Mouse (Mus musculus) yolk sac, embryonic 10.5 days (tissue): Measurements from ENCODE around the gene Olfr807.

Source experiments
- DNase-seq: peaks from one replicate; pipeline ENCODE4 v3.0.0-alpha.2; 2017; ENCODE audit warnings: low spot score

Olfr807 gene

DNA sequence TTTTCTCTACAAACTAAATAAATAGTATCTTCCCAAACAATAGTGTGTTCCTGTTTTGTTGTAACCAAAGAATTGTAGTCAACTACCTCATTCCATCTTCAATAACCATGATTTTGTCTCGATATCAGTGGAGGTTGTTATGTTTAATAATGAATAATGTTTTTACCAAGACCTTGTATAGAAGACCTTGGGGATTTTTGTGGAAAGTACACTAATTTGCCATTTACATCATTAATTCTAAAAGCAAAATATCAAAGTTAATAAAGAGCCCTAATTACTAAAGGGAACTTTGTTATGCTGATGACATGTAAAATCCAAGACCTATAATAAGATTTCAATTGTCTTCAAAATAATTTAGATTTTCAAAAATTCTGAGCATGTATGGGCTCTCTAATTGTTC lies at the start of gene Olfr807:
TSS of gene Olfr807 (minus strand) at position 101 of the 400 bp plus-strand sequence.
- no peak for DNase-seq

DNA sequence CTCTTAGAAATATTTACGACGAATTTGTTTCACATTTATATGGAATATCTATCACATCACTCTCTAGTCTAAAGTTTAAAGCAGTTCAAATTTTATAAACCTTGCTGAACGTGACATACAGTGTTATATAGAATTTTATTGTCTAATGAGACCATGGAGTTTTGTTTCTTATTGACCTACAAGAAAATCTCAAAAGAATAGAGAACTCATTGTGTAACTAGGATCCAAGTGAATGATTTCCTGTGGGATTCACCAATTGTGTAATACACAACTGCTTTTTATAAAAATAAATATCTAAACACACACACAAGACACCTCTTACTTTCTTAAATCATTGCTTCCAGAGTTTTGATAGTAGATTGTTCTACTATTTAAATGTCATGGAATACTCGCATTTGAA lies 46.7 kb upstream of the Olfr807 start, which contains the start of gene Olfr811:
TSS of gene Olfr811 (minus strand) at position 101 of the 400 bp plus-strand sequence.
- DNase-seq = no peak

DNA sequence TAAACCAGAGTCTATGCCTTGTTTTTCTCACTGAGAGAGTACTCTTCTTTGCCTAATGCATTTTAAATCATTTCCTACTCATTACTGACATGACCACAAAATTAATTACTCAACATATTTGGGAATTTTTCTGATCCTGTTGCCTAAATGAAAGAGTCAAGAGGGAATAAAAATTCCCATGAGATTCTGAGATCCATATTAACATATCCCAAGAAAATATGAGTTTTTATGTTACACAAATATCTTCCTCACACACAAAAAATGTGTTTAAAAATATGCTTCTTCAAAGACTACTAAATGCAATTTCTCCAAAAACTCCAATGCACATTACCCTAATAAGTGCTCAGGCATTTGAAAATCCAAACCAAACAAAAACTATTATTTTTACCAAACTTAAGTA lies 37.2 kb upstream of the Olfr807 start, which contains the start of gene Olfr810:
TSS of gene Olfr810 (minus strand) at position 101 of the 400 bp plus-strand sequence.
- no peak for DNase-seq

DNA sequence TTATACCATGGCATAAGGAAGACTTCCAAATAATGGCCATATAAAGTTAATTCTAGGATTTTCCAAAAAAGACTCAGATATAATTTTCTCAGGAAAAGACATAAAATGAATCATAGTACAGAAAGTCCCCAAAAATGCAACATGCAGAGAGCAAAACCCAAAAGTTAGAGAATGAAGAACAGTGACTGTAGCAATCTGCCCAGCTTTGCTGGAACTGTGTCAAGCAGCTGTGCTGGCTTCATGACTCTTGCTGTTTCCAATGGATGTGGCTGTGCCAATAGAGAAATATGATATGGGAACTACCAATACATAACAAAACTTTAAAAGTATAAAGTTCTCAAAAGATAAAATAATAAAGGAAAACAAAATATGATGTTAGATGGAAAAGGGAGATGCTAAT lies 20.5 kb upstream of the Olfr807 start:
- no peak for DNase-seq

DNA sequence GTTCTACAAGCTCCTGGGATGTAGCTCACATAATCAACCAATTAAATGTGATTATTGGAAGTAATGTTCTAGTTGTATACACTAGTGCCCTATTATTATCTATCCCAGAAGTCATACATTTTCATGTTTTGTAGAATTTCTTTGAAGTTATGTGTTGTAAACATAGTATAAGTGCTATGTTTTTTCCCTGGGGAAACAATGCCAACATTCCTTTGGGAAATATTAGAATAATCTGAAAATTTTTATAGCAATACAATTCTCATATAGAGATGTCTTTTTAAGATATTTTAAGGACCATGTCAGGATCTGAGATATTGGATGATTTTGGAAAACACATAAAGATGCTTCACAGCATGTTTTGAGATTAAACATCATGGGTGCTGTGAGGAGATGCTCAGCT lies 16.7 kb upstream of the Olfr807 start, which contains the start of gene Olfr809:
TSS of gene Olfr809 (plus strand) at position 301 of the 400 bp plus-strand sequence.
- no peak for DNase-seq

DNA sequence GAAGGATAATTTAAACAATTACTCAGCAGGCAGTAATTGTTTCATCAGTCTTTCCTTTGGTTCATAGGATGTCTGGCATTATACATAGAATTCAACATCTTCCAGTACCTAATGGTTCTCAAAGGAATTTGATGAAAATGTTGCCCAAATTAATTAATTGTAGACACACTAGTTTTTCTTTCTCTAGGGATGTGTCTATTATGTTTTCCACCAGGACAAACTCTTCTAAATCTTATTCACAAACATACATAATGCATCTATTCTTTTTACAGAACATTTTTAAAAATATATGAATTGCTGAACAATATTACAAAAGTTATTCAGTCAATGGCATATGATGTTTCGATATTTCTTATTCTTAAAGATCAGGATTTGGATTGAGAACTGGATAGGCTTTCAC lies 7.6 kb upstream of the Olfr807 start, which contains the start of gene Olfr808:
TSS of gene Olfr808 (plus strand) at position 301 of the 400 bp plus-strand sequence.
- no peak for DNase-seq

DNA sequence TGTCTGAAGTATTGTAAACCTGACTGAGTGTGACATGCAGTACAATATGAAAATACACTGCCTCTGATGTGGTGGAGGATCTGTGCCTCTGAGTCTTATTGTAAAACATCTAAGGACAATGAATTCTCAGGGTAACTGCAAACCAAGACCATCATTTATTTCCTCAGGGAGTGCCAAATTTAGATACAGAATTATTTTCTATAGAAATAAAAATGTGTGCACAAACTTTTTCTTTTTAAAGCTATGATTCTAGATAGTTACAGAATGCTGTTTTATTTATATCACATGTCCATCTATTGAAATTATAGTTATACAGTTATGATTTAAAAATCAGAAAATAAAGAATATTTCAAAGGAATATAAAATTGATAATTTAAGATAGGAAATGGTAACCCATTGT lies 15.8 kb downstream of the Olfr807 start, which contains the start of gene Olfr806:
TSS of gene Olfr806 (minus strand) at position 101 of the 400 bp plus-strand sequence.
- DNase-seq = no peak

DNA sequence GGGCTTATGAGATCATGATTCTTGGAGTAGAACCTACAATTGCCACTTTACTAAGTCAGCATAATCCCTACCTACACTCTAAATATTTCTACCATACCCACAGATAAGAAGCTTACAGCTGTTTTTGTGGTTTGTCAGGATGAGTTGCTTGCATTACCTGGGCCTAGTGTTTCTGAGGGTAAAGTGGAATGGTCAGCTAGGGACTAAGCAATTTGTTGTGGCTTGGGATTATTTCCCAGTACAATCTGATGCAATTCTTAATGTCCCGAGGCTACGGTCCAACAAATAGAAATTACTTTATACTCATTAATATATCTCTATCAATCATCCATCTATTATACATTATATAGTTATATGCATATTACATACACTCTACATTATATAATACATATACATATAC lies 28.3 kb downstream of the Olfr807 start, which contains the start of gene Olfr805:
TSS of gene Olfr805 (minus strand) at position 101 of the 400 bp plus-strand sequence.
- no peak for DNase-seq
